Mouse (Mus musculus): Measurements from ENCODE around the gene Sdcbp2. TPM values are rescaled to one million over a fixed set of nuclear protein-coding genes. Genes with fewer than 3 reads are reported as not detected.

Gene Sdcbp2
- total and polyA plus RNA-seq, 3 experiments = 0.25 TPM; not detected in 2

- Histone ChIP-seq H3K4me3 (ENCODE audit: control insufficient read depth in 1 of 2, insufficient read depth in 1 of 2, low read depth in 2 of 2, low read length in 2 of 2) (no peak overlapping the region), H3K9me3 (replicated peaks; ENCODE audit: insufficient read depth, low read length) (no peaks in the 10 kb centered on the region), H3K4me1 (ENCODE audit: control insufficient read depth in 1 of 2, insufficient read depth in 2 of 2, low read length in 2 of 2) (no peaks in the 10 kb centered on the region), H3K9ac (ENCODE audit: control insufficient read depth, low read depth, low read length, poor library complexity, severe bottlenecking) (no peak overlapping the region), H3K36me3 (ENCODE audit: control insufficient read depth in 1 of 2, insufficient read depth in 2 of 2, low read length in 2 of 2) (no peaks in the 10 kb centered on the region), H3K27ac (ENCODE audit: control insufficient read depth, low read depth, low read length) (no peak overlapping the region), H3K79me2 (ENCODE audit: control insufficient read depth, insufficient read depth, low read length, poor library complexity) (no peaks in the 10 kb centered on the region), H3K27me3 (ENCODE audit: control insufficient read depth in 1 of 2, insufficient read depth in 2 of 2, low read length in 2 of 2) (peaks cover 0 to 2% of the 10 kb centered on the region in 2 experiments; a peak in 2 of 4 replicates)
- TF ChIP-seq RCOR1 (IDR thresholded peaks at IDR 0.05; ENCODE audit: low read depth, low read length) = no peak
- TF ChIP-seq E2F4 (IDR thresholded peaks at IDR 0.05; ENCODE audit: borderline replicate concordance, low read depth, low read length) = no peak
- TF ChIP-seq MYB (IDR thresholded peaks at IDR 0.05; ENCODE audit: low read depth, low read length) = no peak
- no peak for TF ChIP-seq POLR2A (IDR thresholded peaks at IDR 0.05; ENCODE audit: control insufficient read depth in 1 of 2, insufficient read depth in 1 of 2, low read depth in 1 of 2, low read length in 2 of 2, poor library complexity in 1 of 2)
- TF ChIP-seq MYC (IDR thresholded peaks at IDR 0.05; ENCODE audit: low read depth, low read length) = no peak
- no peak for TF ChIP-seq POLR2AphosphoS5 (IDR thresholded peaks at IDR 0.05; ENCODE audit: borderline replicate concordance, low read depth, low read length)
- TF ChIP-seq TBP (IDR thresholded peaks at IDR 0.05; ENCODE audit: low read depth, low read length) = no peak
- TF ChIP-seq MEF2A (IDR thresholded peaks at IDR 0.05; ENCODE audit: extremely low read depth, insufficient replicate concordance, low read depth, low read length, poor library complexity, severe bottlenecking) = no peak
- TF ChIP-seq ZMIZ1 (IDR thresholded peaks at IDR 0.05; ENCODE audit: low read depth, low read length) = no peak
- TF ChIP-seq USF2 (IDR thresholded peaks at IDR 0.05; ENCODE audit: borderline replicate concordance in 1 of 2, insufficient read depth in 1 of 2, low read depth in 1 of 2, low read length in 2 of 2) = no peak
- no peak for TF ChIP-seq ZNF384 (IDR thresholded peaks at IDR 0.05; ENCODE audit: low read depth, low read length)
- DNase-seq (ENCODE audit: low read depth, low spot score) = no peak
These were observed 59.2 kb downstream of the Sdcbp2 start for GRCm38 (mm10) chr2:151631406-151632158.

- no peak for DNase-seq (ENCODE audit: low read depth, low spot score)
- Histone ChIP-seq H3K9ac (ENCODE audit: control insufficient read depth, low read depth, low read length, poor library complexity, severe bottlenecking) (no peak within 1 kb of the TSS), H3K27ac (ENCODE audit: control insufficient read depth, low read depth, low read length) (no peak within 1 kb of the TSS), H3K79me2 (ENCODE audit: control insufficient read depth, insufficient read depth, low read length, poor library complexity) (no peaks in the 10 kb centered on the region), H3K4me1 (ENCODE audit: control insufficient read depth in 1 of 2, insufficient read depth in 2 of 2, low read length in 2 of 2) (no peaks in the 10 kb centered on the region), H3K36me3 (ENCODE audit: control insufficient read depth in 1 of 2, insufficient read depth in 2 of 2, low read length in 2 of 2) (no peaks in the 10 kb centered on the region), H3K27me3 (ENCODE audit: control insufficient read depth in 1 of 2, insufficient read depth in 2 of 2, low read length in 2 of 2) (peaks cover 0 to 2% of the 10 kb centered on the region in 2 experiments; a peak in 2 of 4 replicates), H3K9me3 (replicated peaks; ENCODE audit: insufficient read depth, low read length) (no peaks in the 10 kb centered on the region), H3K4me3 (ENCODE audit: control insufficient read depth in 1 of 2, insufficient read depth in 1 of 2, low read depth in 2 of 2, low read length in 2 of 2) (no peak within 1 kb of the TSS)
- TF ChIP-seq ZKSCAN1 (IDR thresholded peaks at IDR 0.05; ENCODE audit: low read depth, low read length) (no peak), ZMIZ1 (IDR thresholded peaks at IDR 0.05; ENCODE audit: low read depth, low read length) (no peak), JUND (IDR thresholded peaks at IDR 0.05; ENCODE audit: low read depth, low read length) (no peak), GATA1 (IDR thresholded peaks at IDR 0.05; ENCODE audit: low read depth, low read length) (no peak), GABPA (IDR thresholded peaks at IDR 0.05; ENCODE audit: low read depth, low read length) (no peak), POLR2AphosphoS2 (IDR thresholded peaks at IDR 0.05; ENCODE audit: low read length) (no peak)
These were observed 59.9 kb downstream of the Sdcbp2 start, which contains the start of gene Snph for GRCm38 (mm10) chr2:151632159-151632814. Gene Snph, minus strand, starts transcription at chr2:151632593.

Measured in MEL (cell line).